ENCODE assay signal across 19 mouse cellular contexts in the genomic region with DNA sequence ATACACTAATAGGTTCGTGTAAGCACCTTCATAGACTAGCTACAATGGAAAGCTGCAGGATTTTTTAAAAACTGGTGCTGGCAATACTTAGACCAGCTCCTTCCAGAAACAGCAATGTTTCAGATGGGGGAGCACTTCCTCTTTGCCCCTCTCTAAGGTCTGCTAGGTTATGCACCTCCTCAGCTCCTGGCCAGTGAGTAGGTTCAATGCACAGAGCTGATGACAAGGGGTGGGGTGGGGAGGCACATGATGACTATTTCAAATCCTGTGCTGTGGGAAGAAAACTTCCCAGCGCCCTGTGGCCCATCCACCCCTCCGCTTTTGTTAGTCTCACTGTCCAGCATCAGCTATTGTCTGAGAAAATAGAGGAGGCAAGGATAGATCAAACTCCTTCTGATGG.
DNase-seq lines count a peak whose midpoint lies in the region; ATAC-seq and TF ChIP-seq lines count a peak whose summit lies in the region.
"Had no signal": no experiment of that assay in that cellular context is flagged by ENCODE, and none has a peak within 500 bp of the region (broad histone marks: within the 10 kb centered on the region; RNA-seq: fewer than 3 reads in every experiment).

No protein-coding gene starts in this region.

- no peaks in the 10 kb centered on the region for H3K27me3 ChIP-seq in ES-Bruce4 (ENCODE audit: control insufficient read depth, insufficient read depth, low read length, poor library complexity, severe bottlenecking)
- H3K27me3 ChIP-seq: embryonic facial prominence, embryonic 13.5 days; forebrain, embryonic 13.5 days; heart, embryonic 15.5 days; hindbrain, embryonic 13.5 days had no signal

- no peak for TF ChIP-seq POLR2A in ES-Bruce4 (IDR thresholded peaks at IDR 0.05; ENCODE audit: insufficient read depth, low read length)

- peak; percentile 34; the same call in 1 of the 2 replicates for ATAC-seq in neutrophil, adult 5-6 weeks (ENCODE audit: extremely low read depth, insufficient number of reproducible peaks, low FRiP score, poor library complexity, severe bottlenecking)
- ATAC-seq: forebrain, embryonic 13.5 days; forebrain, postnatal 0 days; hindbrain, postnatal 0 days had no signal

- no peaks in the 10 kb centered on the region for H3K36me3 ChIP-seq in ES-Bruce4 (ENCODE audit: control insufficient read depth, insufficient read depth, low read length, poor library complexity, severe bottlenecking)
- H3K36me3 ChIP-seq: embryonic facial prominence, embryonic 13.5 days; heart, embryonic 15.5 days; hindbrain, embryonic 13.5 days had no signal

- no peak overlapping the region for H3K4me3 ChIP-seq in ES-Bruce4 (ENCODE audit: low read depth, low read length)
- H3K4me3 ChIP-seq: embryonic facial prominence, embryonic 13.5 days; forebrain, embryonic 13.5 days; heart, adult 2 months; heart, embryonic 15.5 days; hindbrain, embryonic 13.5 days had no signal

- peaks cover 4% of the 10 kb centered on the region for H3K4me1 ChIP-seq in ES-Bruce4 (ENCODE audit: control insufficient read depth, insufficient read depth, low read length)
- H3K4me1 ChIP-seq: forebrain, embryonic 13.5 days; heart, embryonic 15.5 days; hindbrain, embryonic 13.5 days had no signal

- H3K9me3 ChIP-seq in ES-Bruce4 (replicated peaks; ENCODE audit: control insufficient read depth, insufficient read depth, low read length, poor library complexity, severe bottlenecking), result no peaks in the 10 kb centered on the region
- H3K9me3 ChIP-seq: embryonic facial prominence, embryonic 13.5 days; forebrain, embryonic 13.5 days; heart, embryonic 15.5 days; hindbrain, embryonic 13.5 days had no signal

- TF ChIP-seq EP300 in ES-Bruce4 (IDR thresholded peaks at IDR 0.05; ENCODE audit: insufficient read depth, low read depth, low read length), result no peak

- DNase-seq in thymus, postnatal 0 days (ENCODE audit: low spot score), result peak; percentile 8
- no peak for DNase-seq in thymus, postnatal 10 days (ENCODE audit: low spot score in 2 of 2)
- DNase-seq in right cerebral cortex, postnatal 4 days, result no peak
- no peak for DNase-seq in yolk sac, embryonic 10.5 days (ENCODE audit: low spot score)
- DNase-seq: adrenal gland, adult 2 months; adrenal gland, postnatal 25 days; cerebellum, adult 2 months; cerebellum, postnatal 14 days; forebrain, postnatal 0 days; gastrocnemius, postnatal 14 days; heart, adult 2 months; heart, postnatal 14 days had no signal

- no peak overlapping the region for H3K9ac ChIP-seq in ES-Bruce4 (ENCODE audit: low read depth, poor library complexity, severe bottlenecking)
- H3K9ac ChIP-seq: embryonic facial prominence, embryonic 13.5 days; forebrain, embryonic 13.5 days; forebrain, postnatal 0 days; heart, embryonic 15.5 days; hindbrain, embryonic 13.5 days had no signal

- TF ChIP-seq CTCF in ES-Bruce4 (IDR thresholded peaks at IDR 0.05; ENCODE audit: low read depth, low read length), result no peak

- H3K27ac ChIP-seq in ES-Bruce4 (ENCODE audit: insufficient read depth, low read length), result 0 out of 2 replicates have a peak overlapping the region, but pooled peaks have one; percentile 69
- H3K27ac ChIP-seq: embryonic facial prominence, embryonic 13.5 days; forebrain, embryonic 13.5 days; heart, adult 2 months; heart, embryonic 15.5 days; hindbrain, embryonic 13.5 days; hindbrain, postnatal 0 days had no signal
